Mouse (Mus musculus): ENCODE measurements around the gene Ltb.

Gene Ltb

GRCm38 (mm10) chr17:35164568-35165450, 29.4 kb upstream of the Ltb start, which contains the start of gene Prrc2a:
TSS of gene Prrc2a (minus strand) at chr17:35164897.
- peak; percentile 99 to 100 for DNase-seq (ENCODE audit: inconsistent age in 2 of 2, low spot score in 1 of 2)

- no peak for DNase-seq (ENCODE audit: inconsistent age in 2 of 2, low spot score in 1 of 2)
Observed at GRCm38 (mm10) chr17:35165451-35166155, 28.6 kb upstream of the Ltb start.

GRCm38 (mm10) chr17:35166352-35167035, 27.7 kb upstream of the Ltb start:
- DNase-seq (ENCODE audit: inconsistent age in 2 of 2, low spot score in 1 of 2) = peak; percentile 65 to 88

- DNase-seq (ENCODE audit: inconsistent age in 2 of 2, low spot score in 1 of 2) = no peak
Observed at GRCm38 (mm10) chr17:35167794-35168193, 26.4 kb upstream of the Ltb start.

GRCm38 (mm10) chr17:35168541-35169207, 25.6 kb upstream of the Ltb start:
- DNase-seq (ENCODE audit: inconsistent age in 2 of 2, low spot score in 1 of 2) = peak in 1 of 2 experiments; percentile 72

- no peak for DNase-seq (ENCODE audit: inconsistent age in 2 of 2, low spot score in 1 of 2)
Observed at GRCm38 (mm10) chr17:35172445-35173234, 21.6 kb upstream of the Ltb start.

GRCm38 (mm10) chr17:35173329-35173728, 20.9 kb upstream of the Ltb start:
- DNase-seq (ENCODE audit: inconsistent age in 2 of 2, low spot score in 1 of 2) = no peak

- no peak for DNase-seq (ENCODE audit: inconsistent age in 2 of 2, low spot score in 1 of 2)
Observed at GRCm38 (mm10) chr17:35174201-35174977, 19.9 kb upstream of the Ltb start.

- DNase-seq (ENCODE audit: inconsistent age in 2 of 2, low spot score in 1 of 2) = no peak
Observed at GRCm38 (mm10) chr17:35175382-35175781, 18.9 kb upstream of the Ltb start.

- DNase-seq (ENCODE audit: inconsistent age in 2 of 2, low spot score in 1 of 2) = no peak
Observed at GRCm38 (mm10) chr17:35175968-35176367, 18.3 kb upstream of the Ltb start, which contains the start of gene Aif1. TSS of gene Aif1 (minus strand) at chr17:35176068.

- peak; percentile 78 to 93 for DNase-seq (ENCODE audit: inconsistent age in 2 of 2, low spot score in 1 of 2)
Observed at GRCm38 (mm10) chr17:35178528-35178927, 15.7 kb upstream of the Ltb start.

- DNase-seq (ENCODE audit: inconsistent age in 2 of 2, low spot score in 1 of 2) = peak in 1 of 2 experiments; percentile 3
Observed at GRCm38 (mm10) chr17:35180093-35180492, 14.1 kb upstream of the Ltb start.

GRCm38 (mm10) chr17:35185639-35186611, 8.3 kb upstream of the Ltb start:
- DNase-seq (ENCODE audit: inconsistent age in 2 of 2, low spot score in 1 of 2) = peak; percentile 73 to 91

- peak in 1 of 2 experiments; percentile 60 for DNase-seq (ENCODE audit: inconsistent age in 2 of 2, low spot score in 1 of 2)
Observed at GRCm38 (mm10) chr17:35186681-35187080, 7.6 kb upstream of the Ltb start.

- no peak for DNase-seq (ENCODE audit: inconsistent age in 2 of 2, low spot score in 1 of 2)
Observed at GRCm38 (mm10) chr17:35187345-35187744, 6.9 kb upstream of the Ltb start.

GRCm38 (mm10) chr17:35187959-35188610, 6.2 kb upstream of the Ltb start, which contains the start of gene Lst1:
TSS of gene Lst1 (minus strand) at chr17:35188439.
- DNase-seq (ENCODE audit: inconsistent age in 2 of 2, low spot score in 1 of 2) = no peak

- DNase-seq (ENCODE audit: inconsistent age in 2 of 2, low spot score in 1 of 2) = no peak
Observed at GRCm38 (mm10) chr17:35189186-35189585, 5.1 kb upstream of the Ltb start.

All from adrenal gland, adult (tissue).